Mouse (Mus musculus) splenic B cell, adult 2 months (primary cell): ENCODE measurements around the gene Mllt1.

Source experiments
- DNase-seq: peaks from one replicate; pipeline ENCODE4 v3.0.0-alpha.2; 2011; ENCODE audit warnings: low read depth, low spot score
- H3K27me3 ChIP-seq: 2 replicates; pipeline ENCODE4 v1.6.1; 2012; ENCODE audit warnings: mild to moderate bottlenecking, low read length, moderate library complexity, mixed read lengths; ENCODE audit not compliant: control insufficient read depth, poor library complexity, insufficient read depth, severe bottlenecking
- H3K36me3 ChIP-seq: 2 replicates; pipeline ENCODE4 v1.6.1; 2012; ENCODE audit warnings: mild to moderate bottlenecking, low read length, moderate library complexity, mixed read lengths; ENCODE audit not compliant: control insufficient read depth, poor library complexity, insufficient read depth, severe bottlenecking

Mllt1 gene

GRCm38 (mm10) chr17:56935363-56936131, at the start of gene Mllt1:
Mllt1 (minus strand) TSS chr17:56935415.
- Histone ChIP-seq H3K27me3 (no peaks in the 10 kb centered on the region), H3K36me3 (no peaks in the 10 kb centered on the region)
- peak; percentile 98 for DNase-seq

GRCm38 (mm10) chr17:56984886-56985285, 49.7 kb upstream of the Mllt1 start:
- Histone ChIP-seq H3K36me3 (no peaks in the 10 kb centered on the region), H3K27me3 (no peaks in the 10 kb centered on the region)
- no peak for DNase-seq

DNA sequence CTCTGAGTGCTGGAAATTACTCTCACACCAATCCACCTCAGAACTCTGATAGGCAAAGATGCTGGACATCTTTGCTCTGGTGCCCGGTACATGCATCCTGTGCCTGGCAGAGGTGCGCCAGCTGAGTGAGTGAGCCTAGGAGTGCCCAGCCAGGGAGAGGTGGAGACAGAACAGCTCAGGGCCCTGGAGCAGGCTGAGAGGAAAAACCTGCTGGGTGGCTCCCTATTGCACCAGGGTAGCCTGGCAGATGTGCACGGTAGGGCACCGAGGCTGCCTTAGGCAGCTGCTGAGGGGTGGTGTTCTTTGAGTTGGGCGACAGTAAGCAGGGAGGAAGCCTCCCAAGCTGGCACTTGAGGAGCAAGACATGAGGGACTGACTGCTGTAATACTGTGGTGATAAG, 46.8 kb upstream of the Mllt1 start, which contains the start of gene Acer1:
Gene Acer1, minus strand, starts transcription at position 114 of the 400 bp plus-strand sequence.
- no peak for DNase-seq
- Histone ChIP-seq H3K27me3 (no peaks in the 10 kb centered on the region), H3K36me3 (no peaks in the 10 kb centered on the region)

GRCm38 (mm10) chr17:56981049-56981448, 45.8 kb upstream of the Mllt1 start:
- Histone ChIP-seq H3K36me3 (no peaks in the 10 kb centered on the region), H3K27me3 (no peaks in the 10 kb centered on the region)
- DNase-seq = no peak

- no peak for DNase-seq
- no peaks in the 10 kb centered on the region for H3K27me3 ChIP-seq
- H3K36me3 ChIP-seq = no peaks in the 10 kb centered on the region
Observed at GRCm38 (mm10) chr17:56979524-56979923, 44.3 kb upstream of the Mllt1 start.

- Histone ChIP-seq H3K27me3 (no peaks in the 10 kb centered on the region), H3K36me3 (no peaks in the 10 kb centered on the region)
- DNase-seq = no peak
Observed at GRCm38 (mm10) chr17:56976531-56977390, 41.5 kb upstream of the Mllt1 start.

DNA sequence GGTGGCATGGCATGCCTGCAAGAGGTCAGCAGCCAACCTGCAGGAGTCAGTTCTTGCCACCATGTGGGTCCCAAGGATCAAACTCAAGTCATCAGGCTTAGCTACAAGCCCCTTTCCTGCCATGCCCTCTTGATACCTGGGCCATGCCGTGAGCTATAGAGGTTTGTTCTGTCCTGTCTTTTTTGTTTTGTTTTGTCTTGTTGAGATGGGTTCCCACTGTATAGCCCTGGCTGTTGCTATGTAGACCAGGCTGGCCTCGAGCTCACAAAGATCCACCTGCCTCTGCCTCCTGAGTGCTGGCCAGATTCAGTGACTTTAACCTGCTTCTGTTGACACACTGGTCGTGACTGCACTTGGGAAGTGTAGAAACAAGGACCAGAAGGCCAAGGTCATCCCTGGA, 40.2 kb upstream of the Mllt1 start:
- DNase-seq = no peak
- no peaks in the 10 kb centered on the region for H3K27me3 ChIP-seq
- no peaks in the 10 kb centered on the region for H3K36me3 ChIP-seq

- H3K27me3 ChIP-seq = no peaks in the 10 kb centered on the region
- no peaks in the 10 kb centered on the region for H3K36me3 ChIP-seq
- no peak for DNase-seq
Observed at GRCm38 (mm10) chr17:56974708-56975240, 39.6 kb upstream of the Mllt1 start.

- H3K27me3 ChIP-seq = no peaks in the 10 kb centered on the region
- no peak for DNase-seq
Observed at GRCm38 (mm10) chr17:56973956-56974707, 38.9 kb upstream of the Mllt1 start.

DNA sequence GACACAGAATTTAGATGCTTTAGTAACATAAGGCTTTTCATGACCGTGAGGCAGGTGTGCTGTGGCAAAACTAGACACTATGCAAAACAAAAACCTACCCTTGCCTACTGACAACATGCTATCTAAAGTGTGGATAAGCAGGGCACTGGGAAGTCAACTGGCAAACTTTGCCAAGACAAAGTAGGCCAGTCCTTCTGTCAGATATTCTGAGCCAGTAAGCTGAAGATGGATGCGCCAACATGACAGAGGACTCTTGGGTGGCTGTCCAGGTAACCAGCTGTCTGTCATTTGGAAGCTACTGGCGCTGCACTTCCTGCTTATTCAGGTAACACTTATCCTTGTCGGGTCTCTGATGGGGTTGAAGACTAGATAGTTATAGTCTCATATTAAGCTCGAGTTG, 34.9 kb upstream of the Mllt1 start:
- H3K36me3 ChIP-seq = no peaks in the 10 kb centered on the region
- H3K27me3 ChIP-seq = no peaks in the 10 kb centered on the region
- DNase-seq = no peak

More at GRCm38 (mm10) chr17:56973956-56974707, 38.9 kb upstream of the Mllt1 start:
- no peaks in the 10 kb centered on the region for H3K36me3 ChIP-seq

DNA sequence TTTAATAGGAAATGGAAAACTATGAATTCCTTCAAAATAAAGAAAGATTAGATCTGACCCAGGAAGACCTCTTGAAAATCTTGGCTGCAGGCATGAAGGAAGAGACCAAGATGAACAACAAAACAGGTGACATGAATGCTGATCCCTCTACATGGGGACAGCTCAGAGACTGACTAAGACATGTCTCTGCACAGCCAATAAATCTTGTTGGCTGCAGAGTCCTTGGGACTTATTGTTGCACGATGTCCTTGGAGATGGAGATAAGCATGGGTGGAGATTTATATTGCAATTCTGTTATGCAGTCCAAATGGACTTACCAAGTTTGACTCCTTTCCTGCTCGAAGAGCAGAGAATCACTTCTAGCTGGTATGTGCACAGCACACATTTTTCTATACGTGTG, 34.1 kb upstream of the Mllt1 start:
- DNase-seq = no peak
- Histone ChIP-seq H3K36me3 (no peaks in the 10 kb centered on the region), H3K27me3 (no peaks in the 10 kb centered on the region)

DNA sequence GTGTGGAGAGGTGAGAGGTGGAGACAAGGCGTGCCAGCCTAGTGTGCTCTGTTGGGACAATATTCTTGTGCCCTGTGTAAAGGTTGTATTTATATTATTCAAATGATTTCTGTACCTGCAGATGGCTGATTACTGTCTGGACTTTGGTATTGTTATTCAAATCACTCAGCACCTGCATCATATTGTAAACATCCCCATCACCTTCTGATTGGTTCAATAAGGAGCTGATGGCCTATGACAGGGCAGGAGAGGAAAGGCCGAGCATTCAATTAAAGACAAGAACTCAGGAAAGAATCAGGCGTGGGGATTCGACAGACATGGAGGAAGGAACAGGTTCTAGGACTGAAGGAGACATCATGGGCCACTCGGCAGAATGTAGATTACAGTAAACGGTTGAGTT, 28.4 kb upstream of the Mllt1 start:
- Histone ChIP-seq H3K36me3 (no peaks in the 10 kb centered on the region), H3K27me3 (no peaks in the 10 kb centered on the region)
- DNase-seq = no peak

- DNase-seq = no peak
Observed at GRCm38 (mm10) chr17:56962642-56963405, 27.6 kb upstream of the Mllt1 start.

GRCm38 (mm10) chr17:56961880-56962279, 26.7 kb upstream of the Mllt1 start:
- no peaks in the 10 kb centered on the region for H3K36me3 ChIP-seq
- no peak for DNase-seq
- H3K27me3 ChIP-seq = no peaks in the 10 kb centered on the region

More at GRCm38 (mm10) chr17:56962642-56963405, 27.6 kb upstream of the Mllt1 start:
- Histone ChIP-seq H3K27me3 (no peaks in the 10 kb centered on the region), H3K36me3 (no peaks in the 10 kb centered on the region)
